Mouse (Mus musculus) forelimb bud, embryonic 11.5 days (tissue): ENCODE results near the gene Sfxn2.
"Not testable (repeated sequence)": the region's sequence is repeated elsewhere in the genome, so short reads cannot be mapped to it uniquely, and the experiment has no call there.

Experiments used
- DNase-seq: peaks from one replicate; pipeline ENCODE4 v3.0.0-alpha.2; 2012; ENCODE audit warnings: low read depth, low spot score

Gene Sfxn2

DNA sequence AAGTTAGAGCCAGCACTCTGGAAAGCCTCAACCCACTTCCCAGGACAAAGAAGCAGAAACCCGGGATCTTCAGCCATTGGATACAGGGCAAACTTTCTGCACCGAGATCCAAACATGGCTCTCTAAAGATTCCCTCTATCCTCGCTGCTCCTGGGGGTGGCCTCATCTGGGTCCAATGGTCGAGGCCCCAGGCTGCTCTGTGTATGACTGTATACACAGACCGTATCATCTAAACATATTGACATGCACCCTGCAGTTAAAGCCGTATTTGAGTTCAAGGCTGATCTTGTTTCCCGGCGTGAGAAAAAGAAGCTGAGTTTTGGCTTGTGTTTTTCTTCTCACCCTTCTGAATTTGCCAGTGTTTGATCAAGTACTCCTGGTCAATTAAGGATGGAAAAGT, 30.4 kb upstream of the Sfxn2 start:
- no peak for DNase-seq

DNA sequence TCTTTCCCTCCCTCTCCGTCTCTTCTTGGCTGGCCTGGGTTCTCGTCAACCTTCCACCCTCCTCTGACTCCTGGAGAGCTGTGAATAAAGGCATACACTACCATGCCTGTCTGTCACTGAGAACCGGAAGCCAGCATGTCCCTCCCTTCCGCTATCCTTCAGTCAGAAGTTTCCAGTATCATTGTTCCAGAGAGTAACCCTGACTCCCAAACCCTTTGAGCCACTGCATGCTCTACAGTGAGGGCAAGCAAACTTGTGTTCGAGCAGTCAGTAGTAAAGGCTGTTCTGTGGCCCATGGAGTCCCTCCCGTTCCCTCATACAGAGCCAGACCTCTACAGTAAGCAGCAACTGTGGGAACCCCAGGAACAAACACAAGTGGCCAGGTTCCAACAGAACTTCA, 25.6 kb upstream of the Sfxn2 start:
- no peak for DNase-seq

DNA sequence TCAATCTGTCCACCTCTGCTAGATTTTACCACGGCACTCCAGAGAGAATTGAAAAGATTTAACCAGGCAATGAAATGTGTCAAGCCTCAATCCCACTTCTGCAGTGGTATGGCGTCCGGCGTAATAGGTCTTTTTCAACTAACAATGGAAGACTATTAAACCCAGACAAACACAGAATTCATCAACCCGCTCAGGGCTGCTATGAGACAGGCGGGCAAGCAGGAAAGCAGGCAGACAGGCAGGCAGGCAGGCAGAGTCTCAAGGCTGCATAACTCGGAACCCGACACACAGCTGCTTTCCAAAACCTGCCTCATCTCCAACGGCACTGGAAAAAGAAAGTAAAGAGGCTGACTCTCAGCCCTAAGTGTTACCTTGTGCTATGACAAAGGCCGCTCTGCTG, 25.1 kb upstream of the Sfxn2 start:
- no peak for DNase-seq

DNA sequence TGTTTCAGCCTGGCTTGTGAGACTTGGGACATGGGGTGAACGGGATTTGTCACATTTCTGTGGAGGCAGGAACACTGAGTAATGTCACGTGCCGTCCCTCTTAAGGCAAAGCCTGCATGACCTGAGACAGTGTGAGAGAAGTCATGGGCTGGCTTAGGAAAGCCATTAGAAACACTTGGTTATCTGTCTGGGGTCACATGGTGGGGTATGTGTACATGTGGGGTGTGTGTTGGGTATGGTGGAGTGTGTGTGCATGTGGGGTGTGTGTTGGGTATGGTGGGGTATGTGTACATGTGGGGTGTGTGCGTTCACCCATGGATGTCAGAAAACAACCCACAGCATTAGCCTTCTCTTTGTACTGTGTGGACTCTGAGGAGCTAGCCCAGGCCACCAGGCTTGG, 22.8 kb upstream of the Sfxn2 start:
- no peak for DNase-seq

DNA sequence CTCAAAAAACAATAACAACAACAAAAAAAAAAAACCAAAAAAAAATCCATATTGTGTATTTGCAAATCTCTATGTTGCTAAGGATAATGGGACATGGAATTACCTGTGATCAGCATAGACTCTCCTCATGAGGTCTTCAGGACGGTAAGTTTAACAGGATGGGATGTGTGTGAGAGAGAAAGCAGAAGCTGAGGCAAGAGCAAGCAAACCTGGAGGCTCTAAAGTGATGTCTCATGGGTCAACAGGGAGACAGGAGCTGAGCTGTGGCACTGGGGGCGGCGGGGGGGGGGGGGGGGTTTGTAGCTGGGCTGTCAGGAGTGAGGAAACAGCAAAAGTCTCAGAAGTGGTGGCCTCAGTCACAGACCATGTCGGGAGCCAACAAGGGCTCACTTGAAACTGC, 20.7 kb upstream of the Sfxn2 start:
- DNase-seq = no peak

DNA sequence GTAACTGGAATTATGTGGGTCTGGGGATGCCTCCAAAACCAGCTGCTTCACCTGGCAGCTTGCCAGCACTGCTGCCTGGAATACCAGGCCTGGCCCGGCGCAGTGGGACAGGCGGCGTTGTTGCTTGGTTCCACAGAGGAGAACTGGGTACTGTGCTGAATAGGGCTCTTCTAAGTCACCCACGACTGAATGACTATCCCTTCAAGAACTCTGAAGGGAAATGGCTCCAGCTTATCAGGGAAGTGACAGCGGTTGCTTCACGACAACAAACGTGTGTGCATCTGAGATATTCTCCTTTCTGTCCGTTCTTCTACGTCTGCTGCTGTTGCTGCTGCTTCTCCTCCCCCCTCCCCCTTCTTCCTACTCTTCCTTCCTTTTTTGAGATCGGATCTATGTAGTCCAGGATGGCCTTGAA, 19.6 kb upstream of the Sfxn2 start:
- DNase-seq = no peak

DNA sequence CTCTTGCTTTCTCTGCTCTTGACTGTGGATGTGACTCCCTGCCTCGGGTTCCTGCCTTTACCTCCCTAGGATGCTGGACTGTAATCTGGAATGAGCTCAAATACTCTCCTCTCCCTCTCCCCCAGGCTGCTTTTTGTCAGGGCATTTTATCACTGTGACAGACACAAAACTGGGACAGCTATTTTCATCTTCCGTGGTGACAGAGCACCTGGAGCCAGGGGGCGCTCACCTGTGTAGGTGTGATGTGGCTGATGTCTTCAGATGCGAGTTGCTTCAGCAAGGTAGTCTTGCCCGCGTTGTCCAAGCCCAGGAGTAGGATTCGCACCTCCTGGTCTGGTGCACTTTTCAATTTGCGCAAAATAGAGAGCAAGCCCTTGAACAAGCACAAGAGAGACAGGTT, 15.2 kb upstream of the Sfxn2 start:
- no peak for DNase-seq

DNA sequence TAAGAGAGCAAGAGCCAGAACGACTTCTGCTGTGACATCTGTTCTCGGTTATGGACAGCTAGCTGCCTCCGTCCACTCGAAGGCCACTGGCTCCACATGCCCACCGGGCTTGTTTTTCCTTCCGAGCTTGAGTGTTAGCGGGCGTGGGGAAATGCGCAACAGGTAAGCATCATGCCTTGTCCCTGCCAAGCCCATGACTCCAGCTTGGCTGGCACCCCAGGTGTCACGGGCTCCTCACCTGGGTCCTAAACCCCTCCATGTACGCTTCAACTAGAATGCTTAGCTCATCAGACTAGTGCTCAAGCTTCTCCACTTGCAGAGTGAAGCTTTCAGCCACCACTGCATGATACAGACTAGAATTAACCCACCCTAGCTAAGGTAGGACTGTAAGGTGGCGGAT, 14.5 kb upstream of the Sfxn2 start:
- no peak for DNase-seq

DNA sequence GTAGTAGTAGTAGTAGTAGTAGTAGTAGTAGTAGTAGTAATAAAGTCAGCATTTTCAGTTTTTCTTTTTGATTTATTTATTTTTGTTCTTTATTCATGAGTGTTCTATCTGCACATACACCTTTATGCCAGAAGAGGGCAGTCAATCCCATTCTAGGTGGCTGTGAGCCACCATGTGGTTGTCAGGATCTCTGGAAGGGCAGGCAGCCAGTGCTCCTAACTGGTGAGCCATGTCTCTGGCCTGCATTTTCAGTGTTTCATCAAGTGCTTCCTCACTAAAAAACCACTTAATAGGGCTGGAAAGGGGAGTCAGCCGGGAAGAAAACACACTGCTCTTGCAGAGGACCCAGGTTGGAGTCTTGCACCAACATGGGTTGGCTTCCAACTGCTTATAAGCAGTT, 11.0 kb upstream of the Sfxn2 start:
- DNase-seq = peak; percentile 66

DNA sequence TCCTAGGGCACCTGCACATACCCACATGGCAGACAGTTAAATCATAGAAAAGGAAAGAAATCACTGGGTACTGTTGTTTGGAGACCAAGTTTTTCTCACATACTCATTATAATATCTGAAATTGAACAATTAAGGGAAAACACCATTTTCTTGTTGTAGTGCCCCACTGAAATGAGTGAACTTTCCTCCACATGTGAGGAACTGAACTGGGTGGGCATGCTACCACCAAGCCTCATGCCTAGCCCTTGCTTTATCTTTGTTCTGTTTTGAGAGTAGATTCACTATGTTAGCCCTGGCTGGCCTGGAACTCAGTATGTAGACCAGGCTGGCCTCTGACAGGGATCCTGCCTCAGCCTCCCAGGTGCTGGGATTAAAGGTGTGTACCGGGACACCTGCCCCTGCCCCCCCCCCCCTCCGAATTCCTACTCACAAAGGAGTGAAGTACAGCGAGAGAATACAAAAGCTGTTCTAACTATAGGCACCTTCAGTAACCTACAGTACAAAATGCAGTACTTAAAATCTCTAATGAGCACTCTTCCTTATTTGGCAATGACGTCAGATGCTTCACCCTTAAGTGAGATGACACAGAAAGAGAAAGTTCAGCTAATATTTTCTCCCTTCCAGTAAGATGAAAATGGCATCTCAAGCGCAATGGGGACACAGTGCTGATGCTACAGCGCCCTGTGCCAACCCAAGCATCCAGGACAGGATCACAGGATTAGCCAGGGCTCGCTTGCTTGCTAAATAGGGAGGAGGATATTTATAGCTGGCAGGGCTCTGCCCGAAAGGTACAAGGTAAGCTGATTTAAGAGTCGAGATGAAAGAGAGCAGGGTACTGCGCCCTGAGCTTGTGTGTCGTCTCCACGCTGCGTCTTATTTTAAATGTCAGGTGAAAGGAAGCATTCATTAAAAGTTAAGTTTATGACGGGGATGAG, 10.3 kb upstream of the Sfxn2 start:
- DNase-seq = no peak

DNA sequence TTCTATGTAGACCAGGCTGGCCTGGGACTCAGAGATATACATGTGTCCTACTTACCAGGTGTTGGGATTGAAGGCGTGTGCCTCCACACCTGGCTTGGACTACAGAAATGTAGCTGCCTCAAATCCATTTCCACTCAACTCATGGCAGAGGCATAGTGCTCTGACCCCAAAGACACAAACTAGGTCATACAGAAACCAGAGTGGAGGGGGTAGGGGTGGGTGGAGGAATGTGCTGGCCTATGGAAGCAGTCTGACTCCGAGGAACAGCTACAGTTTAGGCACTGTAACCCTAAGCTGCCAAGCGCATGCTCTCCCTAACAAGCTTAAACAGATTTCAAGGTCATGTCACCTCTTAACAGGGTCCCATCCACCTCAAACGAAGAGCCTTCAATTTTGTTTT, 9.6 kb upstream of the Sfxn2 start:
- DNase-seq = no peak

DNA sequence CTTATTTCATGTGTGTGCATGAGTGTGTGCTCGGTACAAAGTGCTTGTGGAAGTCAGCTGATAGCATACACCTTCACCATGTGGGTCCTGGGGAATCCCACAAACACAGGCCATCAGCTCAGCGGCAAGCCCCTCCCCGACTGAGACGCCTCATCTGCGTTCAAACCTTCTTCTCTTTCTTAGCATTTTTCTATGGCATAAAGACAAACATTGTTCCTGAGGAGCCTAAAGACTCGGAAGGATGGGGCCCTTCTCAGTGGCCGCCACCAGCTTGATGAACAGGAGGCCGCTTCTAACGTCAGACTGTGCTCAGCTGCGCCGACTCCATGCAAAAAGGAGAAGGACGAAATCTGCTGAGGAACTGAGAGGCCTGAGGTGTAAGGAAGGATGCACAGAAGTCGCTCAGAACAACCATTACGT, 9.1 kb upstream of the Sfxn2 start:
- no peak for DNase-seq

DNA sequence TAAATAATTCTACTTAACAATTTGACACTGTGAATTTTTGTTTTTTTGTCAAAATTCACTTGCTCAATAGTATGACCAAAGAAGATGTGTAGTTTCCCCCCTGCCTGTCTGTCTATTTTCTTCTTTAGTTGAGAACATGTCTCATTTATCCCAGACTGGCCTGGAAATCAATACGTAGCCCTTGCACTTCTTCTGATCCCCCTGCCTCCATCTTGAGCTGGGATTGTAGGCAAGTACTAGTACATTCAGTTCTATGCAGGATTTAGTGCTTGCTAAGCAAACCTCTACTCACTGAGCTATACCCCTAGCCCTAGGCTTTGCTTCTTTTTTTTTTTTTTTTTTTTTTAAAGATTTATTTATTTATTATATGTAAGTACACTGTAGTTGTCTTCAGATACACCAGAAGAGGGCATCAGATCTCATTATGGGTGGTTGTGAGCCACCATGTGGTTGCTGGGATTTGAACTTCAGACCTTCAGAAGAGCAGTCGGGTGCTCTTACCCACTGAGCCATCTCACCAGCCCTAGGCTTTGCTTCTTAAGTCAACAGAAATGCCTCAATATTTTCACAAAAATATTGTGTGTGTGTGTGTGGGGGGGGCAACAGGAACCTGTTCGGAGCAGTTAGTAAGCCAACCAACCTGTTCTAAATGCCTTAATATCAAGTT, 1.8 kb upstream of the Sfxn2 start:
- not testable (repeated sequence) for DNase-seq

DNA sequence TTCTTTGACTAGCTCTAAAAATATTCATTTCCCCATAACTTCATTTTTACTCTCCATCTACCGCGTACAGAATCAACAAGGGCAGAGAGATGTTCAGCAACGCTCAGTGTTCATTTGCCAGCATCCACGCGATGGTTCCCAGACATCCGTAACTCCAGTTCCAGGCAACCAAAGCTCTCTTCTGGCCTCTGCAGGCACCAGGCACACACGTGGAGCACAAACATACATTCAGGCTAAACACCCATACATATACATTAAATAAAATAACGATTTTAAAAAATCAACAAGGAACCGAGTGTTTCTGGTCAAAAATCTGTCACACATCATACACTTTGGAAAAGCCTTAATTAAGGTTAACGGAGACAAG, 1.3 kb upstream of the Sfxn2 start:
- no peak for DNase-seq

DNA sequence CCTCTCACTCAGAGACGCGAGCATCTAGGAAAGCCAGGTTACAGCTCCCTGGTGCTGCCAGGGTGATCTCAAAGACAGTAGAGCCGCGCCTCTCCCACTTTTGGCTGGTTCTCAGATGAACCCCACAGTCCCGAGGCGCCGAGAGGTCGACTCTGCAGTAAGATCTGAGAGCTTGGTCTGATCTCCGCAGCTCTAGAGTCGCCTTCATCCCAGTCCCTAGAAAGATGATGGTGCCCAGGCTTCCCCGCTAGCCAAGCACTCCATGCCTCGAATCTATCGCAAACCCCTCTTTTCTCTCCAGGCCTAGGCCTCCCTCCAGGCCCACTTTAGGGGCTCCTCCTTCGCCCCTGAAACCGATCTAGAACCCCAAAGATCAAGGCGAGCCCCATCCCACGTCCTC, 617 bp upstream of the Sfxn2 start:
- DNase-seq = no peak

DNA sequence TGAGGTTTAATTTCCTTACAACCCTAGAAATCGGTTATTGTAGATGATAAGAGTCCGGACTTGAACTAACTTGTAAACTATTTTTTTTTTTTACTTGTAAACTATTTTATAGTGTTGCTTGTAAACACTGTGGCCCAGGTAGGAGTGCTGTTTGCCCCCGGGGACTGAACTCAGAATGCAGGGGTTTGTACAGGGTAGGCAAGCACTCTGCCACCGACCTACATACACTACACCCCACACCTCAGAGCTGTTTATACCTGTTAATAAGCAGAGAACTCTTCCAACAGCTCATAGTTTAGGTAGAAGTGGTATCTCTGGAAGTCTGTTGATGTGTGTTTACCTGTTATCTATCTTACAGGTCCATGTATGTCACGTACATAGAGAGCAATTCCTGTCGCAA, 825 bp downstream of the Sfxn2 start:
- DNase-seq = no peak

DNA sequence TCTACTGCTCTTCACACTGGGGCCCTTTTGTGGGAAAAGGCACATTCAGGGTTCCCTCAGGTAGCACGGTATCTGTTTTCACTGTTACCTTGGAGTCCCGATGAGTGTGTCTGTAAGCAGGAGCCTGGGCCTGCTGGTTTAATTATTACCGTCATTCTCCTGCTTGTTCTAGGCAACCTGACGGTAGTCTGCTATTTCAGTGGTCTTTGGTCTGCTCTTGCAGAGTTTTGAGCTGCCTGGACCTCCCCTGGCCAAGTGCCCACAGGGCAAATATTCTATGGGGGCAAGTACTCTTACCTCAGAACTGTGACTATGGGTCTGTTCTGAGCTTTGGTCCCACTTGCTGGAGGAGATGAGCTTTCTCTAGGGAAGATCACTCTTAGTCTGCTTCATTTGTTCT, 2.0 kb downstream of the Sfxn2 start:
- no peak for DNase-seq

DNA sequence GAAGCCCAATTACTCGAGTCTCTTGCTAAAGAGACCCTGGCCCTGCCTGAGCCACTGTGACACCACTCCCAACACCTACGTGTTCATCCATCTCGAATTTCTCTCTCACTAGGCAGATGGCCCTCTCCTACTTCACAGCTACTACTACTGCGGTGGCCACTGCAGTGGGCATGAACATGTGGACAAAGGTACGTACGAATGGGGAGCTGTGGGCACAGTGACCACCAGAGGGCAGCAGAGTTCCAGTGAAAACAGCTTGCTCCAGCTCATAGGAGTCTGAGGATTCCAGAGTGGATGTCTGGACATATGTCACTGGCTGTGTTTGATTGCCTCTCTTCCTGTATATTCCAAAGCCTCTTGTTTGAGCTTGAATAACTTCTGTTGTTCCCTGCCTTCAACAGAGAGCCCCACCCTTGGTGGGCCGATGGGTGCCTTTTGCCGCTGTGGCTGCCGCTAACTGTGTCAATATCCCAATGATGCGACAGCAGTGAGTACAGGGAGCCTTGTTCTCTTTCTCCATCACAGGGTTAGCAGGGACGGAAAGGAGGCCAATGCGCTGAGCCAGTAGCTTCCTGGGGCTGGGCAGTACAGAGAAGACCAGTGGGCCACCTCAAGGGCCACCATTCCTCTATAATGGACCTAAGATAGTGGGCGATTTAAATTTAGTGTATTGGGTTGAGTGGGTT, 14.8 kb downstream of the Sfxn2 start:
- peak; percentile 90 for DNase-seq

DNA sequence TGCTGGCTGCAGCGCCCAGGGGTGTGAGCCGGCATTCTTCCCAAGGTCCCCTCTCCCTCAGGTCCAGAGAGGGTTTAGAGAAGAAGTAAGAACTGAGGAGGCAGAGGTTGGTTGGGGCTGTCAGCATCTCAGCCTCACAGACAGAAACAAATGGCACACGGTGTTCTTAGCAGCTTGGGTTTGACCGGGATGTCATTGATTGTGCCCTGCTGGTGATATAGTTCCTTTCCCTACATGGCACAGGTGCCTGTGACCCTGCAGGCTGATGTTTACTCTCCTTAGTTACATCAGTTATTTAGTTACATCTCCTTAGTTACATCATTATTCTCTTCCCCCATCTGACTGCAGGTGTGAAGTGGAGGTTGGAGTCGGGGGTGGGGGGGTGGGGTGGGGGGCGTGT, 18.4 kb downstream of the Sfxn2 start:
- DNase-seq = no peak

DNA sequence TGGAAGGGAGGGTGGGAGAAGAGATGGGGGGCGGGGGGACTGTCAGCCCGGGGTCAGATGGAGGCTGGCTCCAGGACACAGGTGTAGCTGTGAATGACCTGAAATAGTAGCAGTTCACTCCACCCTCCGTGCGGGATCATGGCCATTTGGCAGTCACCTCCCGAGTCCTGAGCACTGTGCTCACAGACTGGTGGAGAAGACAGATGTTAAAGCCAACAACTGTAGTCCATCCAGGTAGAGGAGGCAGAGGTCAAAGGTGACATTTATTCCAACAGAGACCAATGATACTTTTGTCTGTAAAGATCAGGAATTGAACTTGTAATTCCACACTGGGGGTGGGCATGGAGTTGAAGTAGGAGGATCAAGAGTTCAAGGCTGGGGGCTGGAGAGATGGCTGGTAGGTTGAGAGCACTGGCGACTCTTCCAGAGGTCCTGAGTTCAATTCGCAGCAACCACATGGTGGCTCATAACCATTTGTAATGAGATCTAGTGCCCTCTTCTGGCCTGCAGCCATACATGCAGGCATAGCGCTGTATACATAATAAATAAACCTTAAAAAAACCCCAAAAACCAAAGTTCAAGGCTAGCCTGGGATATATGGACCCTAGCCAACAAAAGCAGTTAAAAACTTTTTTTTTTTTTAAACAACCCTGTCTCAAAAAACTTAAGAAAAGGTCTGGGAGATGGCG, 19.7 kb downstream of the Sfxn2 start:
- DNase-seq = no peak

DNA sequence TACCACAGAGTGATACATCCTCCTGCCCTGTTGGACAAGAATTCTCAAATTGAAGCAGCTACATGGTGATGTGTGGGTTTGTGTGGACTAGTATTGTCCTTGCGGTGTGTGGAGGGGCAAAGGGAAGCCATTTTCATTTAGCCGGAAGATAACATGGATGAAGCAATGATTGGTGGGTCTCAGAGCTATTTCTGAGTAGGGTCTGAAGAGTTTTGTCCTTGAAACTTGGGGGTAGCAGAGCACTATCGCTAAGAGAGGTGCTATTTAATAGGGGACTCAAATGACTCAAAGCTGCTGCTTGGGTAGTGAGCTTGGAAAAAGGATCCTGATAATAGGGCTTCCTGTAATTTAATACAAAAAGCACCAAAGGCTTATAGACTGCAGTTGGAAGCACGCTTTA, 25.0 kb downstream of the Sfxn2 start:
- no peak for DNase-seq

DNA sequence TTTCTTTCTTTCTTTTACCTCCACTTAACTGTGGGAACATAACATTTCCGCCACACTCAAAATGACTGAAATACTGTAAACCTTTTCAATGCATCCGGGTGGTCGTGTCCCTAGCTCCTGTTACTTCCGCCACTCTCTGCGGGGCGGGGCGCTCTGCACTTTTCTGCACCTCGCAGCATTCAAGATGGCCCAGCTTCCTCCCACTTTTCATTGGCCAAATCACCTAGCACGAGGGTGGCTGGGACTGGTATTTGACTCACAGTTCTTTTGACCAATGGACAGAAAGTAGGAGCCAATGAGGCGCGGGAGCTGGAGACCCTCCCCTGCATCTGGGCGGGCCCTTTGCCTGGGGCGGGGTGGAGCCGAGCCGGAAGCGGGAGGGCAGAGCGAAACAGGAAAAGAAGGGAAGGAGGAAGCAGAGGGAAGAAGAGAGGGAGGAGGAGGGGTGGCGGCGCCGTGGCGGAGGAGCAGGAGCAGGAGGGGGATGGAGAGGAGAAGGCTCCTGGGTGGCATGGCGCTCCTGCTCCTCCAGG, 25.6 kb downstream of the Sfxn2 start, which contains the start of gene Wbp1l:
TSS of gene Wbp1l (plus strand) at position 365 of the 533 bp plus-strand sequence.
- DNase-seq = peak; percentile 99
